Mouse (Mus musculus): Measurements from ENCODE around the gene Ezh1. TPM values are rescaled to one million over a fixed set of nuclear protein-coding genes. Genes with fewer than 3 reads are reported as not detected.

Ezh1 gene
- total RNA-seq, 2 experiments from 2014 or later, result 32.4 TPM

GRCm38 (mm10) chr11:101221306-101221986 is 4.8 kb downstream of the Ezh1 start:
- intact Hi-C loops (cut with DNase I), result loop anchor here (10.0 kb wide), 1 partner anchor 173 kb away; no protein-coding TSS in a partner anchor
- DNase-seq (ENCODE audit: low spot score in 2 of 2), result no peak

DNA sequence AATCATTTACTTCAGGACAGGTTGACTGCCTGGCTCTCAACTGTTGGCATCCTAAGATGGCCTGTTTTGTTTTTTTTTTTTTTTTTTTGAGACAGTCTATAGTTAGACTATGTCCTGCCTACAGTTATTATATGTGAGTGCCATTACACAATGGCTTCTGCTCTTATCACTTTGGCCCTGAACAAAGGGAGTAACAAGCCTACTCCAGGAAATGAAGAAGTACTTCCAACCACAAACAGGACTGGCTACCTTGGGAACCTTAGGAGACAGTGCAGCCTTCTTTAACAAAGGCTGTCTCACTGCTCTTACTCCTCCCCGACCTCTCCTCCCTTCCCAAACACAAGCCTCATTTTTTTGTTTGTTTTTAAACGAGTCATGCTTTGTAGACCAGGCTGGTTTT is 5.4 kb downstream of the Ezh1 start:
- no peak for DNase-seq (ENCODE audit: low spot score in 2 of 2)

DNA sequence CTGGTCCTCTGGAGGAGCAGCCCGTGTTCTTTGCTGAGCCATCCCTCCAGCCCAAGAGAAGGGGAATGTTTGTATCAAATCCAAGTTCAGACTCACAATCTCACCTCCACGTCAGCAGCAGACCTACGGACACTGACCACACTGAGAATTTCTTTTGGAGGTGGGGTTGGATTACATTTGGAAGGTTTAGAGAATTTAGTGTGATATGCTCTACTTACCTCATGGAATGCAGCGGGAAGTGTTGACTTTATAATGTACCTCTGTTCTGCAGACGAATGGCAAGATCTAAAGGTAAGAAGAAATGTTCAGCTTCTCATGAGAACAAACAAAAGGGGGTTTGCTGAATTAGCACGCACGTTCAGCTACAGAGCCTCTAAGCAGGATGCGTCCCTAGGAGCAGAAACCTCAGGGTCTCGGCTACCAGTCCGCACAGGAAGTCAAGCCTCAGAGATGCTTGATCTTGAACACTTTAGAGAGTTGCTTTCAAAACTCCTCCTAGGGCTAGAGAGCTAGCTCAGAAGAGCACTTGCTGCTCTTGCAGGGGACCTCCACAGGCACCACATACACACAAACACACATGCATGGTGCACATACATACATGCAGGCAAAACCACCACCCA is 7.7 kb downstream of the Ezh1 start:
- DNase-seq (ENCODE audit: low spot score in 2 of 2), result no peak
- intact Hi-C loops (cut with DNase I), result no loop called here

More for the DNA sequence above, 5.4 kb downstream of the Ezh1 start:
- intact Hi-C loops (cut with DNase I), result loop anchor here (10.0 kb wide), 1 partner anchor 174 kb away; no protein-coding TSS in a partner anchor

DNA sequence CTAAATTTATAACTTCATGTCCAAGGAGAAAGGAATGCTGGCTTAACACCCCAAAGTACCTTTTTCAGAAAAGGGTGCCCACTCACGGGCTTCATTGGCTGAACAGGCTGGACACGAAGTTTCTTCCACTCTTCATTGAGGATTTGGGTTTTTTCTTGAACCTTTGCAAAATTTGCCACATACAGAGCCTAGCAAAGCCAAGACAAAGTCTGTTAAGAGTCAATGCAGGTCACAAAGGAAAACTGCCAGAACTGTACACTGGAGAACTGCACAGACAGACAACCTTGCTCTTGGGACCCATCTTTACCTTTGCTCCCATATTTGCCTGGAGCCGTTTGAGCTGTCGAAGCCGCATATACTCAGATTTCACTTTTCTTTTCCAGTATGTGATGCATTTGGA is 9.3 kb downstream of the Ezh1 start:
- intact Hi-C loops (cut with DNase I), result no loop called here
- DNase-seq (ENCODE audit: low spot score in 2 of 2), result no peak

DNA sequence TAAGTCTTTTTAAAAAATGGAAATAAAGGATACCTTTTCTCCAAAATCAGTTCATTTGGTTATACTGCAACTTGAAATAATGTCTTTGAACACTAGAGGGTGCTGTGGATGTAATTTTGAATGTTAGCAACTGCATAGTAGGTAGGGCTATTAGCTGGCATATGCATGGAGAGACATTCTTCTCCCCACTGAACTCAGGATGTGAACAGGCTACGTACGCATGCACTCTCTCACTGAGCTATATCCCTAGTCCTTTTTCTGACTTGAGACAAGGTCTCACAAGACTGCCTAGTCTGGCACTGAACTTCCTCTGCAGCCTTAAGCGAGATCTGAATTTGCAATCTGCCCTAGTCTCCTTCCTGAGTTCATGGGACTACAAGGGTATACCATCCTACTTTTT is 14.3 kb downstream of the Ezh1 start:
- peak; percentile 65 to 85 for DNase-seq (ENCODE audit: low spot score in 2 of 2)

DNA sequence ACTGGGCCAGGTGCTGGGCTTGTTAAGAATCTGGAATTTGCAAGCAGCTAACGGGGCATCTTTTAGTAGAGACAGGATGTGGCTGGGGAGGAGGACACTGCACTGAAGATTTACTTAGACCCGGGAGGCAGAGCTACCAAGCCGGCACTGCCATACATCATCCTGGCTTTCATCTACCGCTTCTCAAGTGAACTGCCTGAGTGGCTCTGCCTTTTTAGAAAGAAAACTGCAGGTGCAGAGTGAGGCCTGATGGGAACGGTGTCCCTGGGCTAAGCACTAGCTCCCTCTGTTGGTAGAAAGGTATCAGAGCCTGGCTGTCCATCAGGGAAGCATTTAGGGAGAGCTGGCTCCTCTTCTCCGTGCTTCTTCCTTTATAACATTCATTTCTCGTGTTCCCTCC is 25.3 kb downstream of the Ezh1 start:
- peak; percentile 67 to 78 for DNase-seq (ENCODE audit: low spot score in 2 of 2)
- intact Hi-C loops (cut with DNase I), result no loop called here

More for the DNA sequence above, 14.3 kb downstream of the Ezh1 start:
- intact Hi-C loops (cut with DNase I), result loop anchor here (1.0 to 2.0 kb wide), 2 partner anchors 36 to 91 kb away; partner anchors contain the start of gene Becn1

- intact Hi-C loops (cut with DNase I), result no loop called here
- DNase-seq (ENCODE audit: low spot score in 2 of 2), result no peak
These were observed 26.7 kb downstream of the Ezh1 start for GRCm38 (mm10) chr11:101199555-101199954.

DNA sequence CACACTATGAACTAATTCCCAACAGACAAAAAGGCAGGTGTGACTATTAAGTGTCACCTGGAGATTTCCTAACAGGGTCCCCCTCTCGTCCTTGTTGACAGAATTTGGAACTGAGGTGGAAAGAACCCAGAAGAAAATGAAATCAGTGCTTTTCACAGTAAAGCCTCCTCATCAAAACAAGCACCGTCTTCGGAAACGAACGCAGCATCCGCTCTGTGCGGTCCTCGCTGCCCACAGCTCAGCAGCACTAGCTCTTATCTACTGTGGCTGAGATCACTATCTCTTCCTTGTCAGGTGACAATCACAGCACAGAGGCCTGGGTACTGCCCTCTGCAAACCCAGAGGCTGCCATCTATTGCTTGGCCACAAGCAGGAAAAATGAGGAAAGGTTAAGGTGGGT is 30.1 kb downstream of the Ezh1 start:
- no peak for DNase-seq (ENCODE audit: low spot score in 2 of 2)
- intact Hi-C loops (cut with DNase I), result no loop called here

GRCm38 (mm10) chr11:101195571-101195970 is 30.7 kb downstream of the Ezh1 start:
- no peak for DNase-seq (ENCODE audit: low spot score in 2 of 2)
- intact Hi-C loops (cut with DNase I), result no loop called here

DNA sequence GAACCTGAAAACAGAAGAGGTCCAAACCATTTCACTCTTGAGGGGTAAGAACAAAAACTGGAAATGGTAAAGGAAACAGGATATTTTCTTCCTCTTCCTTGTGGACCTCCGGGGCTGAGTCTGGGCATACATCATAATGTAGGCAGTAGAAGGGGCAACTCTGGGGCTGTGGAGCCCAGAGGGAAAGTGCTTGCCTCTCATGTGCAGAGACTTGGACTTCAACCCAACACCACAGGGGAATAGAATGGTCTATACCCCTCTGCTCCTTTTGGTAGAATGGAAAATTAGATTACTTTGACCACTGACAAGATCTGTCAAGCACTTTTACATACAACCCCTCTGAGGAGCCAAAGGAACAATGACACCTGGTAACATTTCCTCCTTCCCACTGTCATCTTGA is 31.2 kb downstream of the Ezh1 start:
- no peak for DNase-seq (ENCODE audit: low spot score in 2 of 2)
- intact Hi-C loops (cut with DNase I), result no loop called here

DNA sequence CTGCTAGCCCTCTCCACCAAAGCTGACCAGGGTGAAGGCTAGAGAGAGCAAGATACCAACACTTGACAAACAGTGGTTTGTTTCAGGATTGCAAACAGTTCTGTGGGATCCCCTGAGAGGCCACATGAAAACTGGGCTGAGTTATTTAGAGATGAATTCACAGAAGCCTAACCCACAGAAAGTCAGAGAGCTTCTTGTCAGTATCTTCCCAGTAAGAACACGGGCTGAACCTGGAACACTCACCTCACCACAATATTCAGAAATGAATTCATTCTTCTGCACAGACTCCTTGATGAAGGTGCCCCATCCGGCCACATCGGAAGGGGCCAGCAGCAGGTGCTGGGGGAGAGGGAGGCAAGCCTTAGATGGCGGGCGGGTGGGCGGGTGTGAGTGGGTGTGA is 31.6 kb downstream of the Ezh1 start:
- DNase-seq (ENCODE audit: low spot score in 2 of 2), result no peak
- intact Hi-C loops (cut with DNase I), result no loop called here

- DNase-seq (ENCODE audit: low spot score in 2 of 2), result no peak
- intact Hi-C loops (cut with DNase I), result no loop called here
These were observed 32.1 kb downstream of the Ezh1 start for GRCm38 (mm10) chr11:101194137-101194536.

- DNase-seq (ENCODE audit: low spot score in 2 of 2), result no peak
- intact Hi-C loops (cut with DNase I), result no loop called here
These were observed 33.2 kb downstream of the Ezh1 start for GRCm38 (mm10) chr11:101193076-101193475.

- intact Hi-C loops (cut with DNase I), result no loop called here
- DNase-seq (ENCODE audit: low spot score in 2 of 2), result no peak
These were observed 33.6 kb downstream of the Ezh1 start for GRCm38 (mm10) chr11:101192646-101193045.

GRCm38 (mm10) chr11:101191919-101192470 is 34.3 kb downstream of the Ezh1 start:
- intact Hi-C loops (cut with DNase I), result no loop called here
- no peak for DNase-seq (ENCODE audit: low spot score in 2 of 2)

DNA sequence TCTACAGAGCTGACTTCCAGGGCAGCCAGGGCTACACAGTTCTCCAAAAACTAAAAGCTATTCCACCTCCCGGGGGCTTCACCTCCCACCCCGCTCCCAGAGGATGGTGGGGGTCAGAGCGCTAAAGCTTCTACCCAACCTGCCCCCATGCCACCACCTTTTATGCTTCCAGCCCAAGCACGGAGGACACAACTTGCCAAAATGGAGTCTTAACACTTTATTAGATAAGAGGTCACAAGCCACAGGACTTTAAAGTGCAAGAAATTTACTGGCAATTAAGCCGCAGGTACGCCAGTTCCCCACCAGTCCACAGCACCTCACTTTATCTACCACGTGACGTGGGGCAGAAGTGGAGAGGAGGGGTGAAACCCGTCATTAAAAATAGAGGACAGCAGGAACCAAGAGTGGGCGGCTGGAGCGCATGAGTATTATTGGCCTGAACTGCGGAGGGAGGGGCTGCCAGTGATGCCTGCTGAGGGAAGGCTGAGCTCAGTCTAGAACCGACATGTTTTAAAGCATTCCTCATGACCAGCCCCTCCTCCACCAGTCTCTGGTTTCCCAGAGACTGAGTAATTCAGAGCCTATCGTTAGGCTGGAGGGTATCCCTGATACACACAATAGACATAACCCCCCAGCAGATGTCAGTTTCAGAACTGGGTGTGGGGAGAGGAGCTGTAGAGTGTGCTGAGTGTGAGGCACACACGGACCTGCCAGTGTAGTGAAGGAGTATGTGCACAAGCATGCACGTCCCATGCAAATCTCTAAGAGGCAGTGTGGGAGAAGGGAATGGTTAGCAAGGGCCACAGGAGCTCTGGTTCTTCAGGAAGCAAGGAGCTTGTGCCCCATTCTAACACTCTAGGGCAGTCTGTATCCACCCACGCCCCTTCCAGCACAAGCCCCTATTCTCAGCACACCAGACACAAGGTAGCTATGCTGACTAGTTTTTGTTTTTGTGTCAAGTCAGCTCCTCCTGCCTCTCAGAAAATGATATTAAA is 35.1 kb downstream of the Ezh1 start:
- intact Hi-C loops (cut with DNase I), result no loop called here
- no peak for DNase-seq (ENCODE audit: low spot score in 2 of 2)

- no peak for DNase-seq (ENCODE audit: low spot score in 2 of 2)
- intact Hi-C loops (cut with DNase I), result no loop called here
These were observed 35.9 kb downstream of the Ezh1 start for GRCm38 (mm10) chr11:101190181-101190912.

DNA sequence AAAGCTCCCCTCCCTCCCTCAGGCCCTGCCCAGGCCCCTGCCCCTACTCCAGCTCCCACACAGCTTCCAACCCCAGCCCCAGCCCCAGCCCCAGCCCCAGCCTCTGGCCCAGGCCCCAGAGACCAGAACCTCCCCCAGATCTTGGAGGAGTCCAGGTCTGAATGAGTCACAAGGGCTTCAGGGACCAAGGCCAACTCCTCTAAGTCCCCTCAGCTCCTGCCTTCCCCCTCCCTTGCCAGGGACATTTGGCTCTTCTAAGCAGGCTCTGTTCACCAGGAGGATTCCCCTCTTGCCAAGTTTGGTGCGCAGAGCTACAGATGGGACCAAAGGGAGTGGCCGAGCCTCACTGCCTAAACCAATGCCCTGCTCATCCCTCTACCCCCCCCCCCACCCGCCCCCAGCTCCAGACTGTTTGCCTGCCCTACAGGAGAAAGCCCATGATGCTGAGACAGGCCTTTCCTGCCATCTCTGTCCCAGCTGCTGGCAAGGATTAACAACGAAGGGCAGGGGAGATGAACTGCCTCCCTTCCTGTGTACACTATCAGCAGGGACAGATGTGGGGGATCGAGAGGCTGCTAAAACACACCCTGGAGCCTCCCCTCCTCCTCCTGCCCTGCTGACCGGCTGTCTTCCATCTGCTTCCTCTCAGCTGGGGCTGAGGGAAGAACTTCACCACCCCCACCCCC is 36.6 kb downstream of the Ezh1 start:
- peak in 1 of 2 experiments; percentile 50 for DNase-seq (ENCODE audit: low spot score in 2 of 2)
- intact Hi-C loops (cut with DNase I), result no loop called here
